Mouse (Mus musculus): ENCODE results near the gene Zfp958. TPM values are rescaled to one million over a fixed set of nuclear protein-coding genes. Genes with fewer than 3 reads are reported as not detected.

Gene Zfp958
- polyA plus RNA-seq (2014; fragmentation: Illumina TruSeq; extraction: RNeasy Lipid Tissue Mini Kit (QIAGEN cat#74804); ENCODE audit: low read depth, low replicate concordance): 8.3 TPM

DNA sequence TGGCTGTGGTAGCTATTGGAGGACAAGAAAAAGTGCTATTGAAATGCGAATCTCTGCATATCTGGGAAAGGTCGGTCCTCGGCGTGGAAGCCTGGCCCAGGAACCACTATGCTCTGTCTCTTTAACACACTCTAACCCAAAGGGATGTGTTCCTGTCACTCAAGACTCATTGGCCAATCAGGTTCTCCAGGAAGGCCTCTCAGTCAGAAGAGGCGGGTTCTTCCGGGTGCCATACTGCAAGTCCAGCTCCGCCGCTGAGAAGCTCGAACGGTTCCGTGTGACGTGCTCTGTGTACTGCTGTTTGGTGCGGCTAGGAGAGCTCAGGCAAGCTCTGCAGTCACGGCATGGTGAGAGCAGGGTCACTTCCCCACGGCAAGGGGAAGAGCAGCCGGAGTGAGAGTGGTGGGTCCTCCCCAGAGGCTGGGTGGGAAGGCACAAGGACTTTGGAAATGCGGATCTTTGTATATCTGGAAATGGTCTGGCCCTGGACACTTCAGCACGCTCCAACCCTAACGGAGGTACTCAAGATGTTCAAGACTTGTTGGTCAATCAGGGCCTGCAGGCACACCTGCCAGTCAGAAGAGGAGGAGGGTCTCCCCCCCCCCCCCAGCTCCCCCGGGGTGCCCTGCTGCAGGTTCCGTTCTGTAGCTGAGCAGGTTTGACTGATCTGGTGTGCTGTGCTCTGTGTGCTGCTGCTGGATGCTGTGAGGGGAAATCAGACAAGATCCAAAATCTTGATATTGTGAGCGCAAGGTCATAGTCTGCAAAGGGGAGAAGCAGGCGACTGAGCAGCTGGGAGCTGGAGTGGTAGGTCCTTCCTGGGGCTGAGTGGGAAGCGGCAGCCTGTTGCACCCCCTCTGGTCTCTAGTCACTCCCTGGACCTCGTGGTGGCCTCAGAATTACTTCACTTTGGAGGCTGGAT lies at the start of gene Zfp958:
Gene Zfp958, plus strand, starts transcription at position 236 of the 922 bp plus-strand sequence.

Other genes with a start within 250 kb of the Zfp958 start
- 33.8 TPM for gene Cers4, start 120.1 kb upstream of the Zfp958 start, polyA plus RNA-seq (2014; fragmentation: Illumina TruSeq; extraction: RNeasy Lipid Tissue Mini Kit (QIAGEN cat#74804); ENCODE audit: low read depth, low replicate concordance)
- gene Shcbp1, start 166.4 kb downstream of the Zfp958 start, polyA plus RNA-seq (2014; fragmentation: Illumina TruSeq; extraction: RNeasy Lipid Tissue Mini Kit (QIAGEN cat#74804); ENCODE audit: low read depth, low replicate concordance): 1.7 TPM

Data from adipose tissue, adult 10 weeks (tissue).